Mouse (Mus musculus): ENCODE measurements around the gene Srgap1.
"Not testable (repeated sequence)": the region's sequence is repeated elsewhere in the genome, so short reads cannot be mapped to it uniquely, and the experiment has no call there.

Srgap1 gene

GRCm38 (mm10) chr10:121817983-121818382 is 229.1 kb downstream of the Srgap1 start:
- DNase-seq: no peak

GRCm38 (mm10) chr10:121807771-121808170 is 239.3 kb downstream of the Srgap1 start:
- no peak for DNase-seq

- no peak for DNase-seq
Observed at GRCm38 (mm10) chr10:121806806-121807205, 240.3 kb downstream of the Srgap1 start.

GRCm38 (mm10) chr10:121805933-121806341 is 241.2 kb downstream of the Srgap1 start:
- DNase-seq: no peak

DNA sequence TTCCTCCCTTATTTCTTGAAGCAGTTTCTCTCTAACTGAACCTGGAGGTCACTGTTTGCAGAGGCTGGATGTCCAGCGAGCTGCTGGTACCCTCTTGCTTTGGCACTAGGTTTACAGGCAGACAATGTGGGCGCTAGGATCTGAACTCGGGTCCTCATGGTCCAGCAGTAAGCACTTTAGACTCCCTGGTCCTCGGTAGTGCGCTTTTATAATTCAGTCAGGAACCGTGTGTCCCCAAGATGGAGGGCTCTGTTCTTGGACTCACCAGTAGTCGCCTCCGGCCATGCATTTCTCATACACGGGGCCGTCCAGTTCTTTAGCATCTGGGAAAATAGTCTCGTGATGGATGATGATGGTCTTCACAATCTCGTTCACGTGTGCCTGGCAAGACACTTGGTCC is 242.6 kb downstream of the Srgap1 start:
- DNase-seq: no peak

- no peak for DNase-seq
Observed at GRCm38 (mm10) chr10:121800041-121800440, 247.1 kb downstream of the Srgap1 start.

DNA sequence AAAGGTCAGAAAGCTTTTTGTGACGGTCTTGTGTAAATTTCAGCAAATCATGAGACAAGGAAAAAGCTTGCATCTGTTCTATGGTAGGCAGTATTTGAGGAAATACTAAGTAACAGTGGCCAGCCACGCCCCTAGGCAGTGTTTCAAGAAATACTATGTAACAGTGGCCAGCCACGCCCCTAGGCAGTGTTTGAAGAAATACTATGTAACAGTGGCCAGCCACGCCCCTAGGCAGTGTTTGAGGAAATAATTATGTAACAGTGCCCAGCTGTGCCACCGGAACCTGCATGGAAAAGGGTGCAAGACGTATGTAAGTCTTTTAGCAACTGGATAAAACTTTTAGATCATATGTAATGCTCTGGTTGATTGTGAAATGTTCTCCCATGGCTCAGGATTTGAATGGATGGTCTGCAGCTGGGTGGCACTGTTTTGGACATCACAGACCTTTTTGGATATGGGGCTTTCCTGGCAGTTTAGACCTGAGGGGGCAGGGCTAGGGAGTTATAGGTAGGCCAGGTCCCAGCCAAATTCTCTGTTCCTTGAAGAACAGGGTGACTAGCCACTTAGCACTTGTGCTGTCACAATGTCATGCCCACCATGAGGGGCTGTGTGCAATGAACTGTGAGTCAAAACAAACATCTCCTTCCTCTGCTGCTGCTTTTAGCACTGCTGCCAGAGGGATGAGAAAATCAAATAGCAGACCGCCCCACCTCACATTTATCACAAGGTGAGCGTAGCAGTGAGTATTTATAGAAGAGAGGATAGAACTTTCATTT is 250.9 kb downstream of the Srgap1 start:
- no peak for DNase-seq

DNA sequence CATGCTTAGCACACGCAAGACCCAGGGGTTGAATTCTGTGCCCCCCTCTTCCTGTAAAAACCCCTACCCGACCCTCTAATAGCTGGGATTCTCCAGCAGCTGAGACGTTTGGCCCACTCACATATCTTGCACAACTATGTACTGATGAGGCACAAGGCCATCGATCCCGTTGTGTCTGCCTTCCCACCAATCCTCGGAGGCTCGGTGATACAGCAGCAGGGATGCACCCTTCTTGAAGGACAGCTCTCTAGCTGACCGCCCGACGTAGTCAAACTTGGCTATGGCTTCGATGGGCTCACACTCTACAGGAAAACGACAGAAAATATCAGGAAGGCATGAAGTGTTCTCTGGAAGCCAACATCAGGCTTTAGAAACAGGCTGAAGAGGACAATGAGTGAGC is 252.6 kb downstream of the Srgap1 start:
- no peak for DNase-seq

DNA sequence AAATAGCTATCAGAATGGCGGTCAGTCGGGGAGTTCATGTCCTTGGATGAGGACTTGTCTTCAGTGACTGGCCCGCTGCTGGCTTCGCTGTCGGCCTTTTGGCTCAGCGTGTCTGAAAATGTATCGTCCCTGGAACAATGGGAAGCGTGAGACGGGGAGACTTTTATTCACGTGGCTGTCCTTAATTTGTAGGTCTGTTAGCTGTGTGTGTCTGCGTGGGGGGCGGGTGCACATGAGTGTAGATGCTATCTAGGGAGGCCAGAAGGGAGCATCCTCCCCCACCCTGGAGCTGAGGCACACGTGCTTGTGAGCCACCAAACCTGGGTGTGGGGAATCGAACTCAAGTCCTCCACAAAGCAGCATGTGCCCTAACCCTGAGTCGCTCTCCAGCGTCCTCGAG is 254.5 kb downstream of the Srgap1 start:
- no peak for DNase-seq

GRCm38 (mm10) chr10:121790078-121790477 is 257.0 kb downstream of the Srgap1 start:
- DNase-seq: no peak

- DNase-seq: no peak
Observed at GRCm38 (mm10) chr10:121788536-121788935, 258.6 kb downstream of the Srgap1 start.

- no peak for DNase-seq
Observed at GRCm38 (mm10) chr10:121781159-121781558, 266.0 kb downstream of the Srgap1 start.

DNA sequence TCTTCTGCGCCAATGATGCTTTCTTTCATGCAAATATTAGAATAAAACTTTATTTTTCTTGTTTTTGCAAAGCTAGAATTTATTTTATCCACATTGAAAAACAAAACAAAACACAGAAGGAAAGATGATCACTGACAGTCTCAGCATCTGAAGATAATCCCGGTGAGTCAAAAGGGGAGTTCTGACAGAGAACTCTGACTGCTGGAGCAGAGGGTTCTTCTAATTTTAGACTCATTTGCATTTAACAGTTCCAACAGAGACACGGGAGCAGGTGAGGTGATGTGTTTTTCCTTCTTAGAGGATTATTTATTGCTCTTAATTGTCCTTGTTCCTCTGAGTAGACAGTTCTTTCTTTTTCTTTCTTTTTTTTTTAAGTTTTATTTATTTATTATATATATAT is 271.1 kb downstream of the Srgap1 start:
- DNase-seq: no peak

- DNase-seq: no peak
Observed at GRCm38 (mm10) chr10:121773813-121774212, 273.3 kb downstream of the Srgap1 start.

- DNase-seq: no peak
Observed at GRCm38 (mm10) chr10:121770624-121771577, 276.2 kb downstream of the Srgap1 start.

GRCm38 (mm10) chr10:121769711-121770110 is 277.4 kb downstream of the Srgap1 start:
- DNase-seq: no peak

GRCm38 (mm10) chr10:121767295-121767694 is 279.8 kb downstream of the Srgap1 start:
- DNase-seq: not testable (repeated sequence)

DNA sequence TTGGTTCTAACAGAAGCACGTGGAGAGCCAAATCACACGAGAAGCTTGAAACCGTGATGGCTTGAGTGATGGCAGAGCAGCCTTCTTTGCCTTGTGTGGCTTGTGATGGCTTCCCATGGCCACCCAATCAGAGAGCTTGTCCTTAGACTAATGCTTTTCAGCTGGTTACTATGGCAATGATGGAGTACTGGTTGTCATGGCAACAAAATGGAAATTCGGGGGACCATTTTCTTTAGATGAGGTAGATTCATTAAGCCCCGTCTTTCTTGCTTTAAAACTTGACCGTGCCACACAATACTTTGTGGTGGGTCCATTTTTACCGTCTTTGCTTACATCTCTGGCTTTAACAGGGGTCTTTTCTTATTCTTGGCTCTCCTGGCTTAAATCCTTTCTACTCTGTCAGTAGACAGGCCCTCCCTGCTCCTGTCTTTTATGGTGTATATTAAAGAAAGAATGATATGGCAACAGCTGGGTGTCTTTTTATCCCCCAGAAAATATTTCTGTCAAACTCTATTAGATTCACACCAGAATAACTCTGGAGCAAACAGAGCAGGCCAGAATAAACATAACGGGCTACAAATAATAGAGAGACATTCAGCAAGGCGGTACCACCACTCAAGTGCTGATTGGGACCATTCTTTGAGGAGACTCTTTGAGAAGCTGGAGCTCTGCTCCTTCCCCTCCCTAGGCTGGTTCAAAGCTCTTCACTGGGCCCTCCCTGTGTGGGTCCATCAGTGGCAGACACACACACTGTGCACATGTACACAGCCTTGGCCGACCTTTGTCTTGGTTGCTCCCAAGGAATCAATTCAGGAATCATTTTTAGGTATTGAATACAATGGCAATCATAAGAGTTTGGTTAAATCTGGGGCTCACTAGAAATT is 281.7 kb downstream of the Srgap1 start:
- no peak for DNase-seq

DNA sequence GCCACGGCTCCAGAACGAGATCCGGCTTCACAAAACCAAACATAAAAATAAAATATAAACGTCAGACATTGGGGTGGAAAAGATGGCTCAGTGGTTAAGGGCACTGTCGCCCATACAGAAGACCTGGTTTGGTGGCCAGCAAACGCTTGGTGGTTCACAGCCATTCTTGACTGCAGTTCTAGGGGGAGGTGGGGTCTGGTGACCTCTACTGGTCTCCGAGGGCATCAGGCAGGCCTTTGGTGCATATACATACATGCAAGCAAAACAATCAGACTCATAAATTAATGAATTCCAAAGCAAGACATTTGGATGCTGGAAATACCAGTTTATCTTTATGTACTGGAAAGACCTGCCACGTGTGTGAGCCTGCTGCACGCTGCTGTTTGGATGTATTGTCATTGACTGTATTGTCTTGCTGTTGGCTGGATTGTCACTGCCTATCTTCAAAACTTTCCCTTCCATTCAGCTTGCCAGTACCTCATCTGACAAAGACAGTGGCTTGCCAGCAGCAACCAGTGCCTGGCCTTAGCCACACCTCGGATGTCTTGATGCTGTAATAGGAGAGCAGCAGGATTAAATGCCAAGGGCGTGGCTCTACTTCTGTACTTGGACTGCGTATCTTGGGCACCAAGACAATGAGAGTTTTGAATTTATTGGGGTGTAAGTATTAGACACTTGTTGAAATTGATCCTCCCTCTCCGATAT is 282.5 kb downstream of the Srgap1 start:
- no peak for DNase-seq

GRCm38 (mm10) chr10:121763191-121763590 is 283.9 kb downstream of the Srgap1 start:
- DNase-seq: no peak

- no peak for DNase-seq
Observed at GRCm38 (mm10) chr10:121762141-121762540, 285.0 kb downstream of the Srgap1 start.

DNA sequence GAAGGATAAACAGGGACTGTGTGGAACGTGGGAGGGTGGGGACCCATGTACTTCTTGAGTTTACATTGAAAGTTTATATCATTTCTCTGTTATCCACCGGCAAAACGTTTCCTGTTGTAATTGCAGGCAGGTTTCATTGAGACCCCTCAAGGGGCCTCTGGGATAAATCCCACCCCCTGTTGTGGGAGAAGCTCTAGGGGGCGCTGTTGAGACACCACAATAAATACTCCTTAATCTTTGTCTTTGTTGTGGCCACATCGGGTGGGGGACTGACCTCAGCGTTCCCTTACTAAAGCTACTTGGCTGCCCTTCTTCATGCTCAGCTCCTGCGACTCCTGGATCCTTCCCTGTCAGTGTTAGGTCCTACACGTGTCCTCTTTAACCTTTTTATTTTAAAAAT is 288.0 kb downstream of the Srgap1 start:
- DNase-seq: no peak

Measured in right cerebral cortex, postnatal 25 days (tissue).